Mouse (Mus musculus) stomach, embryonic 16.5 days (tissue): Measurements from ENCODE around the gene Zfp692. TPM values are rescaled to one million over a fixed set of nuclear protein-coding genes. Genes with fewer than 3 reads are reported as not detected.

Experiments used
- ATAC-seq: fragments of 200-750 bp; cut with Nextera tagmentation; 2 replicates; pipeline ENCODE4 v1.8.0; 2017; ENCODE audit warnings: moderate number of reproducible peaks, moderate TSS enrichment; ENCODE audit not compliant: insufficient read depth, low FRiP score
- H3K27ac ChIP-seq: fragments of 300-500 bp; sonication (generic); 2 replicates; pipeline ENCODE4 v1.5.1; 2014; ENCODE audit warnings: low read length
- H3K27me3 ChIP-seq: fragments of 300-500 bp; sonication (generic); 2 replicates; pipeline ENCODE4 v1.6.1; 2014; ENCODE audit warnings: low read length, control low read depth, mixed read lengths; ENCODE audit not compliant: control insufficient read depth, insufficient read depth
- H3K36me3 ChIP-seq: fragments of 300-500 bp; sonication (generic); 2 replicates; pipeline ENCODE4 v1.6.1; 2014; ENCODE audit warnings: low read length; ENCODE audit not compliant: control insufficient read depth, insufficient read depth
- H3K4me1 ChIP-seq: fragments of 300-500 bp; sonication (generic); 2 replicates; pipeline ENCODE4 v1.6.1; 2014; ENCODE audit warnings: low read length, control low read depth, mixed read lengths; ENCODE audit not compliant: control insufficient read depth, insufficient read depth
- H3K4me2 ChIP-seq: fragments of 300-500 bp; sonication (generic); 2 replicates; pipeline ENCODE4 v1.6.1; 2014; ENCODE audit warnings: low read depth, low read length, mixed read lengths
- H3K4me3 ChIP-seq: fragments of 300-500 bp; sonication (generic); replicated peaks from 2 replicates; pipeline ENCODE4 v1.5.1; 2014; ENCODE audit warnings: mild to moderate bottlenecking, low read length
- H3K9ac ChIP-seq: fragments of 300-500 bp; sonication (generic); 2 replicates; pipeline ENCODE4 v1.6.1; 2014; ENCODE audit warnings: low read length
- H3K9me3 ChIP-seq: fragments of 300-500 bp; sonication (generic); replicated peaks from 2 replicates; pipeline ENCODE4 v1.6.1; 2016; ENCODE audit warnings: low read length, control low read depth; ENCODE audit not compliant: control insufficient read depth
- WGBS: fragments of 180-500 bp; shearing (Covaris S2); extraction: QIAGEN DNeasy Blood & Tissue Kit; methylation state at CpG from one replicate; pipeline ENCODE4 v1.1.7; 2014; 5-methylcytosine and 5-hydroxymethylcytosine counted together
- polyA plus RNA-seq: library from polyadenylated mRNA; unstranded; fragments of >200 nt; fragmentation: Nextera tagmentation; extraction: Ambion mirVana; gene quantifications from 2 replicates; pipeline ENCODE4 v1.2.1, GENCODE M21; 2015

The Zfp692 gene
- polyA plus RNA-seq, 1 experiment from 2014 or later, result 28.8 TPM

- H3K27ac ChIP-seq, result no peak overlapping the region
- no peaks in the 10 kb centered on the region for H3K27me3 ChIP-seq
- H3K9ac ChIP-seq, result no peak overlapping the region
- 0 out of 2 replicates have a peak, but pooled peaks cover 4% of the 10 kb centered on the region for H3K9me3 ChIP-seq
- H3K4me1 ChIP-seq, result peaks cover 4% of the 10 kb centered on the region
- H3K4me2 ChIP-seq, result no peak overlapping the region
- 68% methylated on average over 28 of the region's 28 CpGs for WGBS
- ATAC-seq, result no peak; the same call in 1 of the 2 replicates
- H3K4me3 ChIP-seq, result no peak overlapping the region
- H3K36me3 ChIP-seq, result no peaks in the 10 kb centered on the region
Observed at GRCm38 (mm10) chr11:58316768-58317390, 10.0 kb downstream of the Zfp692 start.

DNA sequence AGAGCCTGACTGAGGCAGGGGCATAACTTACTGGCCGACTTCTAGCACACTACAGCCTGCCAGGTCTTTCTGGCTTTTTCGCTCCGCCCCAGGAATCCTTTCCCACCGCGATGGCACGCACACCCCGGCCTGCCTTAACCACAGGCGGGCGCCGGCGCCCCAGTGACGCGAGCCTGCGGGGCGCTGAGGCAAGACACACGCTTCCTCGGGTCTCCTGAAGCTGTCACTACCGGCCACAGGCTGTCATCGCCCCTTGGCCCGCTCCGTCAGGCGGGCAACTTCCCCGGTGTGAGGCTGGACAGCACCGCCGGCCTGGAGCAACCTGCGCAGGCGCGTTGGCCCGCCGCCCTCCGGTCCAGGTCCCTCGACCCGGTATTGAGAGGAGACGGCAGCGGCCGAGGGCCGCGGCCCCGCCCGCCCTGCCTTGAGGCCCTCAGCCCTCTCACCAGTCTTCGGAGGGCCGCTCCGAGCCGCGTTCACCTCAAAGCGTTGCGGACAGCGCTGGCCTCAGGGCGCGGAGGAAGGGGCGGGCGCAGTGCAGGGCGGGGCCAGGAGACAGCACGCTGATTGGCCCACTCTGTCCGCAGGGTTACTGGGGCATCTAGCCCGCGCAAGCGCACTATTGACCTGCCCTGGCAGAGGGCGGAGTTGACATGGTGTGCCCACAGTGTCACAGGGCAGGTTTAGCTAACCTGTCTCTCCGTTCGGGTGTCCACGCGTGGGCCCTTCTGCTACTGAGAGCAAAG lies 16.1 kb downstream of the Zfp692 start:
- peak overlapping the region; percentile 84 for H3K4me2 ChIP-seq
- H3K9me3 ChIP-seq, result no peaks in the 10 kb centered on the region; the same call in 1 of the 2 replicates
- H3K36me3 ChIP-seq, result peaks cover 10% of the 10 kb centered on the region; the same call in 1 of the 2 replicates
- H3K4me1 ChIP-seq, result peaks cover 11% of the 10 kb centered on the region
- H3K27me3 ChIP-seq, result no peaks in the 10 kb centered on the region
- peak overlapping the region; percentile 86 for H3K9ac ChIP-seq
- peak overlapping the region; percentile 97 for H3K27ac ChIP-seq
- under 1% methylated on average over 63 of the region's 63 CpGs for WGBS
- H3K4me3 ChIP-seq, result peak overlapping the region; percentile 81
- peak; percentile 99 for ATAC-seq

DNA sequence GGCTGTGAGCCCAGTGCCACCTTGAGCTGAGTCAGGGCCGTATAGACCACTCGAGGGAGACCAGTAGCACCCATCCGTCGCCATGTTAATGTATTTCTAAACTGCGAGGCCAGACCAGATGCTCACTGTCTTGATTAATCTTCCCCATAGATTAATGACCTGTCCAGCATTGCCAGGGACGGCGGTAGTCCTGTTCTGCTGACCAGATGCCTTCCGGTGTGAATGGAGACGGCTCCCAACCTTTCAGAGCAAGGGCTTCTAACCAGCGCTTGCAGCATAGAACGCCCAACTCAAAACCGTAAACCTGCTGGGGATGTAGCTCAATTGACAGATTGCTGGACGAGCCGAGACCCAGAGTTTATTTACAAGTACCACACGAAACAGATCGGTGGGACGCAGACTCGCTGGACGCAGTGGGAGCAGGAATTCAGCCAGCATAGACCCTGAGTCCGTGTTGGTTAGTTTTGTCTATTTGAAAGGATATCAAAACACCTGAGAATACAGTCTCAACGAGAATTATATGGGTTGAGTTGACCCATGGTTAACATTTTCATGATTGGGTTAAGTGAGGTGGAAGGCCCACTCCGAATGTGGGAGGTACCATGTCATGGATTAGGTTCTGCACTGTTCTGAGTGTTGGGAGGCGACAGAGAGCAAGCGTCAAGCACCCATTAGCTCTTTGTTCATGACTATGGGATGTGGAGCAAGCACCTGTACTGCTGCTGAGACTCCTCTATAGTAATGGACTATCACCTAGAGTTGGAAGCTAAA lies 16.9 kb downstream of the Zfp692 start:
- H3K4me3 ChIP-seq, result peak overlapping the region; percentile 81
- H3K27ac ChIP-seq, result peak overlapping the region; percentile 97
- H3K4me2 ChIP-seq, result peak overlapping the region; percentile 84
- H3K9me3 ChIP-seq, result no peaks in the 10 kb centered on the region; the same call in 1 of the 2 replicates
- H3K9ac ChIP-seq, result peak overlapping the region; percentile 86
- peaks cover 15% of the 10 kb centered on the region for H3K4me1 ChIP-seq
- no peaks in the 10 kb centered on the region for H3K27me3 ChIP-seq
- WGBS, result 7% methylated on average over 24 of the region's 24 CpGs
- peaks cover 10% of the 10 kb centered on the region; the same call in 1 of the 2 replicates for H3K36me3 ChIP-seq
- ATAC-seq, result no peak; the same call in 1 of the 2 replicates

GRCm38 (mm10) chr11:58324614-58325229 lies 17.9 kb downstream of the Zfp692 start:
- no peaks in the 10 kb centered on the region; the same call in 1 of the 2 replicates for H3K9me3 ChIP-seq
- peaks cover 24% of the 10 kb centered on the region for H3K4me1 ChIP-seq
- no peak for ATAC-seq
- peaks cover 10% of the 10 kb centered on the region; the same call in 1 of the 2 replicates for H3K36me3 ChIP-seq
- no peak overlapping the region for H3K4me3 ChIP-seq
- H3K27ac ChIP-seq, result no peak overlapping the region
- H3K27me3 ChIP-seq, result no peaks in the 10 kb centered on the region
- H3K4me2 ChIP-seq, result no peak overlapping the region
- no peak overlapping the region for H3K9ac ChIP-seq
- 79% methylated on average over 3 of the region's 3 CpGs for WGBS

- Histone ChIP-seq H3K27me3 (no peaks in the 10 kb centered on the region), H3K9ac (no peak overlapping the region), H3K4me1 (peaks cover 28% of the 10 kb centered on the region), H3K9me3 (no peaks in the 10 kb centered on the region; the same call in 1 of the 2 replicates), H3K4me3 (no peak overlapping the region), H3K4me2 (no peak overlapping the region), H3K27ac (no peak overlapping the region), H3K36me3 (peaks cover 10% of the 10 kb centered on the region; the same call in 1 of the 2 replicates)
- 94% methylated on average over 3 of the region's 3 CpGs for WGBS
- ATAC-seq, result no peak
Observed at GRCm38 (mm10) chr11:58326781-58327180, 19.9 kb downstream of the Zfp692 start.

- no peaks in the 10 kb centered on the region for H3K27me3 ChIP-seq
- WGBS, result under 1% methylated on average over 21 of the region's 21 CpGs
Observed at GRCm38 (mm10) chr11:58329906-58330275, 23.0 kb downstream of the Zfp692 start.

DNA sequence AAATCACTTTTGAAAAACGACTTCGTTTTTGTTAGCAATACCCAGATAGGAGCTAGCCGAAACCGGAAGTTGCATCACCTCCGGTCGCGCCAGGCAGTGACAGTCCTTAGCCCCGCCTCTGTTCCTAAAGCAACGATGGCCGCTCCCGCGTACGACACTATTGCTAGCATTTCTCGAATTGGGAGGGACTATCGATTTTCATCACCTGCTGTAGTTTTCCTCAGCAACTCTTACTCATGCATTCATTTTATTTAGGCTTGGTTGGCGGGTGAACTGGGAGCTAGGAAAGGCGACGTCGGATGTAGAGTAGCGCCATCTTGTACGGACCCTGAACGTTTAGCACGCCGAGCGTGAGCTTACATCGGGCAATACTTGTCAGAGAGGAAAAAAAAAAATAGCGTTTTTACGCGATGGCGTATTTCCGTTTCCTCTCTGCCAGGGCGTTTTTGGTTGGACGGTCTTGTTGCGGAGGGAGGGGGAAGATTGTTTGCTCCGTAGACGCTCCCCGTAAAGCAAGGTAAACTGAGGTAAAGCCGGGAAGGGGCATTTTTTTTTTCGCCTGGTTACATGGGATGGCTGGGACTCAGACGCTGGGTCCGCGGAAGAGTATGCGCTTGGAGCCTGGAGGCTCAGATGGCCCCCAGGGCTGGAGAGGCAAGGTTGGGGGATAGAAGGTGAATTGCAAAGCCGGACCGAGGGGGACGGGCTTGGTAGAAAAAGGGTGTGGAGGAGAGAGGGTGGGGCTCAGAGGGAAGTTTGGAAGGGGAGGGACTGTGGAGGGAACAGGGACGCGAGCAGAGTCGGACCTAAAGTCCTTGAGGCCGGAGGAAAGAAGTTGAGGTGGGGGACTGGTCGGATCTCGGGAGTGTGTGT lies 23.6 kb downstream of the Zfp692 start, which contains the start of the genes Zfp672 and Sh3bp5l:
Gene Zfp672 (minus strand): TSS at position 64 of the 873 bp plus-strand sequence.
Gene Sh3bp5l (plus strand): TSS at position 449 of the 873 bp plus-strand sequence.
- Histone ChIP-seq H3K9ac (peak within 1 kb of the TSS; percentile 93), H3K36me3 (peaks cover 10% of the 10 kb centered on the region), H3K4me3 (peak within 1 kb of the TSS; percentile 91), H3K27me3 (no peaks in the 10 kb centered on the region), H3K4me2 (peak within 1 kb of the TSS; percentile 89), H3K9me3 (no peaks in the 10 kb centered on the region; the same call in 1 of the 2 replicates), H3K27ac (peak within 1 kb of the TSS; percentile 88), H3K4me1 (peaks cover 28% of the 10 kb centered on the region)
- 0% methylated on average over 52 of the region's 52 CpGs for WGBS
- peak; percentile 92 for ATAC-seq

More at GRCm38 (mm10) chr11:58329906-58330275, 23.0 kb downstream of the Zfp692 start:
- Histone ChIP-seq H3K9me3 (no peaks in the 10 kb centered on the region; the same call in 1 of the 2 replicates), H3K36me3 (peaks cover 10% of the 10 kb centered on the region), H3K4me2 (peak overlapping the region; percentile 87), H3K4me1 (peaks cover 28% of the 10 kb centered on the region), H3K27ac (peak overlapping the region; percentile 88), H3K4me3 (peak overlapping the region; percentile 91), H3K9ac (peak overlapping the region; percentile 93)
- peak; percentile 22; the same call in 1 of the 2 replicates for ATAC-seq

DNA sequence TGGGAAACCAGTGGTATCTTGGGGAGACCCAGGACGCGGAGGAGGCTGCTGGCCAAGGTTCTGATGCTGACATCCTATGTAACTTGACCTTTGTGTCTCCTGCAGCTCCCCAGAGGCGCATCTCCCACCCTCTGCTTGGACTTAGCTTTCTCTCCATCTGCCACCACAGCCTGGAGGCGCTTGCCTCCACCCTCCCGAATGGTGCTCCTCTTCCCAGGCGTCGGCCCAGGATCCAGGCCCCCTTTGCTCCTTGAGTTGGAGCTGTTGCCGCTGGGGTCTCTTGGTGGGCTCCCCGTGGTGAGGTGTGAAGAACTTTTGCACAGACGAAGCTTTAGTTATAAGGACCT lies 24.3 kb downstream of the Zfp692 start:
- H3K4me1 ChIP-seq, result peaks cover 28% of the 10 kb centered on the region
- peak overlapping the region; percentile 87; the same call in 1 of the 2 replicates for H3K27ac ChIP-seq
- WGBS, result 13% methylated on average over 10 of the region's 10 CpGs
- no peaks in the 10 kb centered on the region for H3K27me3 ChIP-seq
- H3K36me3 ChIP-seq, result peaks cover 10% of the 10 kb centered on the region
- no peaks in the 10 kb centered on the region; the same call in 1 of the 2 replicates for H3K9me3 ChIP-seq
- peak overlapping the region; percentile 89 for H3K4me2 ChIP-seq
- peak overlapping the region; percentile 87 for H3K9ac ChIP-seq
- peak overlapping the region; percentile 91 for H3K4me3 ChIP-seq
- ATAC-seq, result no peak
